Mouse (Mus musculus): ENCODE results near the gene Wnt9a. TPM values are rescaled to one million over a fixed set of nuclear protein-coding genes. Genes with fewer than 3 reads are reported as not detected.
A peak's percentile ranks its signal among the peaks of the same experiment; 100 is the strongest.
"Not testable (repeated sequence)": the region's sequence is repeated elsewhere in the genome, so short reads cannot be mapped to it uniquely, and the experiment has no call there.

Gene Wnt9a
- 1 to 10 TPM; 2.9 to 7.3 (median 4.5) TPM for total RNA-seq (2022)

- DNase-seq (ENCODE audit: low spot score in 2 of 2), result no peak
Observed at GRCm38 (mm10) chr11:59306461-59307421, at the start of gene Wnt9a. Gene Wnt9a, plus strand, starts transcription at chr11:59306928.

- no peak for DNase-seq (ENCODE audit: low spot score in 2 of 2)
Observed at GRCm38 (mm10) chr11:59259647-59260046, 47.1 kb upstream of the Wnt9a start.

GRCm38 (mm10) chr11:59260706-59261493, 45.8 kb upstream of the Wnt9a start:
- DNase-seq (ENCODE audit: low spot score in 2 of 2), result no peak

- no peak for DNase-seq (ENCODE audit: low spot score in 2 of 2)
Observed at GRCm38 (mm10) chr11:59262308-59262707, 44.4 kb upstream of the Wnt9a start.

GRCm38 (mm10) chr11:59263870-59264563, 42.7 kb upstream of the Wnt9a start:
- DNase-seq (ENCODE audit: low spot score in 2 of 2), result no peak

GRCm38 (mm10) chr11:59264593-59264992, 42.1 kb upstream of the Wnt9a start:
- no peak for DNase-seq (ENCODE audit: low spot score in 2 of 2)

- no peak for DNase-seq (ENCODE audit: low spot score in 2 of 2)
Observed at GRCm38 (mm10) chr11:59265154-59265813, 41.4 kb upstream of the Wnt9a start.

GRCm38 (mm10) chr11:59266727-59267126, 40.0 kb upstream of the Wnt9a start:
- DNase-seq (ENCODE audit: low spot score in 2 of 2), result no peak

GRCm38 (mm10) chr11:59274184-59274583, 32.5 kb upstream of the Wnt9a start:
- DNase-seq (ENCODE audit: low spot score in 2 of 2), result no peak

- DNase-seq (ENCODE audit: low spot score in 2 of 2), result no peak
Observed at GRCm38 (mm10) chr11:59276877-59277276, 29.9 kb upstream of the Wnt9a start.

- no peak for DNase-seq (ENCODE audit: low spot score in 2 of 2)
Observed at GRCm38 (mm10) chr11:59278047-59278446, 28.7 kb upstream of the Wnt9a start.

GRCm38 (mm10) chr11:59282111-59282510, 24.6 kb upstream of the Wnt9a start:
- no peak for DNase-seq (ENCODE audit: low spot score in 2 of 2)

- DNase-seq (ENCODE audit: low spot score in 2 of 2), result no peak
Observed at GRCm38 (mm10) chr11:59282933-59283332, 23.8 kb upstream of the Wnt9a start.

GRCm38 (mm10) chr11:59284146-59284545, 22.6 kb upstream of the Wnt9a start:
- no peak for DNase-seq (ENCODE audit: low spot score in 2 of 2)

GRCm38 (mm10) chr11:59289706-59290105, 17.0 kb upstream of the Wnt9a start:
- DNase-seq (ENCODE audit: low spot score in 2 of 2), result no peak

GRCm38 (mm10) chr11:59290702-59291303, 15.9 kb upstream of the Wnt9a start, which contains the start of gene Wnt3a:
Gene Wnt3a, minus strand, starts transcription at chr11:59290752.
- DNase-seq (ENCODE audit: low spot score in 2 of 2), result no peak

GRCm38 (mm10) chr11:59293616-59294015, 13.1 kb upstream of the Wnt9a start:
- no peak for DNase-seq (ENCODE audit: low spot score in 2 of 2)

- peak in 1 of 2 experiments; percentile 69 for DNase-seq (ENCODE audit: low spot score in 2 of 2)
Observed at GRCm38 (mm10) chr11:59297941-59298340, 8.8 kb upstream of the Wnt9a start.

GRCm38 (mm10) chr11:59300185-59300584, 6.5 kb upstream of the Wnt9a start:
- DNase-seq (ENCODE audit: low spot score in 2 of 2), result no peak

- DNase-seq (ENCODE audit: low spot score in 2 of 2), result not testable (repeated sequence)
Observed at GRCm38 (mm10) chr11:59301053-59301452, 5.7 kb upstream of the Wnt9a start.

Measured in layer of hippocampus, adult 8-10 months (tissue).